Mouse (Mus musculus) hindbrain, postnatal 0 days (tissue): ENCODE results near the gene Mlycd. TPM values are rescaled to one million over a fixed set of nuclear protein-coding genes. Genes with fewer than 3 reads are reported as not detected.

Experiments
- ATAC-seq: fragments of 200-750 bp; cut with Nextera tagmentation; 2 replicates; pipeline ENCODE4 v1.8.0; 2017; ENCODE audit warnings: mild to moderate bottlenecking, moderate TSS enrichment, moderate library complexity
- DNase-seq: peaks from one replicate; pipeline ENCODE4 v3.0.0-alpha.2; 2015; ENCODE audit warnings: low spot score
- H3K27ac ChIP-seq: fragments of 300-500 bp; sonication (generic); 2 replicates; pipeline ENCODE4 v1.5.1; 2014; ENCODE audit warnings: mild to moderate bottlenecking
- H3K27me3 ChIP-seq: fragments of 300-500 bp; sonication (generic); 2 replicates; pipeline ENCODE4 v1.6.1; 2014; ENCODE audit warnings: low read length, mixed read lengths; ENCODE audit not compliant: insufficient read depth
- H3K36me3 ChIP-seq: fragments of 300-500 bp; sonication (generic); 2 replicates; pipeline ENCODE4 v1.6.1; 2014; ENCODE audit warnings: low read length, mixed read lengths; ENCODE audit not compliant: insufficient read depth
- H3K4me1 ChIP-seq: fragments of 300-500 bp; sonication (generic); 2 replicates; pipeline ENCODE4 v1.6.1; 2014; ENCODE audit warnings: antibody characterized with exemption, low read length, mixed read lengths; ENCODE audit not compliant: insufficient read depth
- H3K4me2 ChIP-seq: fragments of 300-500 bp; sonication (generic); 2 replicates; pipeline ENCODE4 v1.6.1; 2014; ENCODE audit warnings: low read depth, mild to moderate bottlenecking, low read length, moderate library complexity, mixed read lengths
- H3K4me3 ChIP-seq: fragments of 300-500 bp; sonication (generic); 2 replicates; pipeline ENCODE4 v1.5.1; 2014; ENCODE audit warnings: low read length
- H3K9ac ChIP-seq: fragments of 300-500 bp; sonication (generic); replicated peaks from 2 replicates; pipeline ENCODE4 v1.6.1; 2014; ENCODE audit warnings: mild to moderate bottlenecking, low read length, moderate library complexity, mixed read lengths
- H3K9me3 ChIP-seq: fragments of 300-500 bp; sonication (generic); 2 replicates; pipeline ENCODE4 v1.6.1; 2016; ENCODE audit warnings: low read length, mixed read lengths
- CTCF ChIP-seq: IDR thresholded peaks from 2 replicates; pipeline ENCODE4 v1.5.1; 2016; ENCODE audit warnings: antibody characterized with exemption, control low read depth, low read depth
- WGBS: fragments of 180-500 bp; shearing (Covaris S2); extraction: QIAGEN DNeasy Blood & Tissue Kit; methylation state at CpG from one replicate; pipeline ENCODE4 v1.1.7; 2014; 5-methylcytosine and 5-hydroxymethylcytosine counted together
- polyA plus RNA-seq: library from polyadenylated mRNA; unstranded; fragments of >200 nt; fragmentation: Nextera tagmentation; extraction: Ambion mirVana; gene quantifications from 2 replicates; pipeline ENCODE4 v1.2.1, GENCODE M21; 2015
- total RNA-seq: library from RNA; depleted of rRNA; stranded (reverse); fragments of >200 nt; gene quantifications from 2 replicates; pipeline ENCODE4 v1.2.3, GENCODE M21; 2014

Gene Mlycd
- total and polyA plus RNA-seq, 2 experiments from 2014 or later: 20.0 to 37.2 TPM

GRCm38 (mm10) chr8:119428766-119429327, 34.2 kb downstream of the Mlycd start:
- Histone ChIP-seq H3K27ac (no peak overlapping the region), H3K27me3 (no peaks in the 10 kb centered on the region), H3K4me2 (no peak overlapping the region), H3K36me3 (no peaks in the 10 kb centered on the region), H3K9me3 (no peaks in the 10 kb centered on the region), H3K4me1 (peaks cover 3% of the 10 kb centered on the region; the same call in 1 of the 2 replicates), H3K9ac (no peak overlapping the region), H3K4me3 (no peak overlapping the region)
- WGBS: 68% methylated on average over 5 of the region's 5 CpGs
- no peak for ATAC-seq
- DNase-seq: no peak
- no peak for TF ChIP-seq CTCF

- no peak for TF ChIP-seq CTCF
- 69% methylated on average over 3 of the region's 3 CpGs for WGBS
- Histone ChIP-seq H3K4me1 (peaks cover 3% of the 10 kb centered on the region; the same call in 1 of the 2 replicates), H3K27ac (no peak overlapping the region), H3K36me3 (no peaks in the 10 kb centered on the region), H3K4me2 (no peak overlapping the region), H3K9me3 (no peaks in the 10 kb centered on the region), H3K4me3 (no peak overlapping the region), H3K9ac (no peak overlapping the region), H3K27me3 (no peaks in the 10 kb centered on the region)
- no peak for DNase-seq
- ATAC-seq: no peak
Measured at GRCm38 (mm10) chr8:119429552-119429951, 34.9 kb downstream of the Mlycd start.

GRCm38 (mm10) chr8:119430250-119430649, 35.6 kb downstream of the Mlycd start:
- H3K4me3 ChIP-seq: no peak overlapping the region
- no peaks in the 10 kb centered on the region for H3K36me3 ChIP-seq
- no peak overlapping the region for H3K27ac ChIP-seq
- no peak for TF ChIP-seq CTCF
- no peaks in the 10 kb centered on the region for H3K9me3 ChIP-seq
- H3K9ac ChIP-seq: no peak overlapping the region
- ATAC-seq (no peak), DNase-seq (no peak)
- H3K27me3 ChIP-seq: no peaks in the 10 kb centered on the region
- peaks cover 3% of the 10 kb centered on the region; the same call in 1 of the 2 replicates for H3K4me1 ChIP-seq
- no peak overlapping the region for H3K4me2 ChIP-seq
- WGBS: 82% methylated on average over 8 of the region's 8 CpGs

- 84% methylated on average over 7 of the region's 7 CpGs for WGBS
- ATAC-seq (no peak), DNase-seq (no peak)
Measured at GRCm38 (mm10) chr8:119430690-119431089, 36.0 kb downstream of the Mlycd start.

GRCm38 (mm10) chr8:119432372-119432771, 37.7 kb downstream of the Mlycd start:
- H3K27me3 ChIP-seq: no peaks in the 10 kb centered on the region
- H3K4me2 ChIP-seq: no peak overlapping the region
- 62% methylated on average over 3 of the region's 3 CpGs for WGBS
- no peaks in the 10 kb centered on the region for H3K9me3 ChIP-seq
- H3K4me1 ChIP-seq: peaks cover 3% of the 10 kb centered on the region; the same call in 1 of the 2 replicates
- ATAC-seq (no peak), DNase-seq (no peak)
- H3K27ac ChIP-seq: no peak overlapping the region
- no peaks in the 10 kb centered on the region for H3K36me3 ChIP-seq
- H3K4me3 ChIP-seq: no peak overlapping the region
- H3K9ac ChIP-seq: no peak overlapping the region
- no peak for TF ChIP-seq CTCF

More at GRCm38 (mm10) chr8:119430690-119431089, 36.0 kb downstream of the Mlycd start:
- no peak overlapping the region for H3K4me3 ChIP-seq
- H3K9ac ChIP-seq: no peak overlapping the region
- no peak overlapping the region for H3K27ac ChIP-seq
- H3K4me2 ChIP-seq: no peak overlapping the region
- peaks cover 3% of the 10 kb centered on the region; the same call in 1 of the 2 replicates for H3K4me1 ChIP-seq
- H3K36me3 ChIP-seq: no peaks in the 10 kb centered on the region
- no peaks in the 10 kb centered on the region for H3K27me3 ChIP-seq
- no peak for TF ChIP-seq CTCF
- H3K9me3 ChIP-seq: no peaks in the 10 kb centered on the region

- Histone ChIP-seq H3K36me3 (no peaks in the 10 kb centered on the region), H3K4me1 (no peaks in the 10 kb centered on the region), H3K27ac (no peak within 1 kb of the TSS), H3K9me3 (no peaks in the 10 kb centered on the region), H3K4me3 (no peak within 1 kb of the TSS), H3K27me3 (no peaks in the 10 kb centered on the region), H3K9ac (no peak within 1 kb of the TSS), H3K4me2 (no peak within 1 kb of the TSS)
- TF ChIP-seq CTCF: no peak
- no peak for DNase-seq
- no peak for ATAC-seq
- 91% methylated on average over 13 of the region's 13 CpGs for WGBS
Measured at GRCm38 (mm10) chr8:119433582-119434174, 39.0 kb downstream of the Mlycd start, which contains the start of gene Osgin1. Osgin1 (plus strand) TSS chr8:119434124.

GRCm38 (mm10) chr8:119434569-119434968, 39.9 kb downstream of the Mlycd start:
- no peak overlapping the region for H3K4me3 ChIP-seq
- no peaks in the 10 kb centered on the region for H3K9me3 ChIP-seq
- ATAC-seq: no peak
- no peak overlapping the region for H3K4me2 ChIP-seq
- H3K36me3 ChIP-seq: no peaks in the 10 kb centered on the region
- no peak for TF ChIP-seq CTCF
- no peak overlapping the region for H3K9ac ChIP-seq
- no peak overlapping the region for H3K27ac ChIP-seq
- DNase-seq: no peak
- no peaks in the 10 kb centered on the region for H3K4me1 ChIP-seq
- H3K27me3 ChIP-seq: no peaks in the 10 kb centered on the region
- 87% methylated on average over 6 of the region's 6 CpGs for WGBS
